Comparison of ENCODE assay signal across 11 mouse cellular contexts in genomic region chr1:136674548-136675455, GRCm38 (mm10). TPM values are rescaled to one million over a fixed set of nuclear protein-coding genes. Genes with fewer than 3 reads are reported as not detected.
A peak's percentile ranks its signal among the peaks of the same experiment; 100 is the strongest.
DNase-seq lines count a peak whose midpoint lies in the region; ATAC-seq lines count a peak whose summit lies in the region.
"Had no signal": no experiment of that assay in that cellular context is flagged by ENCODE, and none has a peak within 500 bp of the region (broad histone marks: within the 10 kb centered on the region; RNA-seq: fewer than 3 reads in every experiment).

No protein-coding gene starts in this region.

- 19% methylated on average over 25 of the region's 25 CpGs for WGBS in heart, embryonic 13.5 days
- WGBS in liver, embryonic 12.5 days (ENCODE audit: insufficient replicate concordance), result 36% methylated on average over 25 of the region's 25 CpGs

- H3K27ac ChIP-seq in heart, embryonic 13.5 days (replicated peaks), result no peak overlapping the region
- H3K27ac ChIP-seq in liver, embryonic 12.5 days, result no peak overlapping the region

- no peak for ATAC-seq in heart, embryonic 13.5 days (ENCODE audit: extremely low read depth, insufficient number of reproducible peaks, low FRiP score, low TSS enrichment)
- peak; percentile 21 for ATAC-seq in CD4-positive, CD25-positive, alpha-beta regulatory T cell, adult 4 months
- no peak for ATAC-seq in liver, embryonic 12.5 days
- ATAC-seq: inflammation-experienced regulatory T-cells, adult 6 months had no signal

- peak overlapping the region; percentile 50 for H3K4me2 ChIP-seq in heart, embryonic 13.5 days
- H3K4me2 ChIP-seq in liver, embryonic 12.5 days, result peak overlapping the region; percentile 26; the same call in 1 of the 2 replicates

- no peak overlapping the region for H3K4me3 ChIP-seq in heart, embryonic 13.5 days
- H3K4me3 ChIP-seq in liver, embryonic 12.5 days, result no peak overlapping the region

- H3K4me1 ChIP-seq in heart, embryonic 13.5 days, result peaks cover 22% of the 10 kb centered on the region
- H3K4me1 ChIP-seq in liver, embryonic 12.5 days, result peaks cover 14% of the 10 kb centered on the region

- no peak for DNase-seq in heart, adult 8-10 months (ENCODE audit: low spot score)
- DNase-seq in adrenal gland, adult 2 months, result peak; percentile 83
- DNase-seq in gastrocnemius, postnatal 10 days, result no peak
- DNase-seq in cerebellum, postnatal 25 days, result no peak
- no peak for DNase-seq in adipocyte (ENCODE audit: low spot score)
- DNase-seq: cerebellum, adult 18-20 months; thymus, postnatal 4 days had no signal

- no peaks in the 10 kb centered on the region for H3K9me3 ChIP-seq in heart, embryonic 13.5 days
- H3K9me3 ChIP-seq in liver, embryonic 12.5 days (replicated peaks), result no peaks in the 10 kb centered on the region

- H3K27me3 ChIP-seq in heart, embryonic 13.5 days (replicated peaks), result 0 out of 2 replicates have a peak, but pooled peaks cover 6% of the 10 kb centered on the region
- H3K27me3 ChIP-seq in liver, embryonic 12.5 days (replicated peaks), result no peaks in the 10 kb centered on the region

- no peaks in the 10 kb centered on the region for H3K36me3 ChIP-seq in heart, embryonic 13.5 days
- H3K36me3 ChIP-seq in liver, embryonic 12.5 days, result no peaks in the 10 kb centered on the region

- peak overlapping the region; percentile 62; the same call in 1 of the 2 replicates for H3K9ac ChIP-seq in heart, embryonic 13.5 days
- no peak overlapping the region for H3K9ac ChIP-seq in liver, embryonic 12.5 days

RNA-seq across cellular contexts. Expression of gene Zfp281, which starts 50.1 kb away (rescaled TPM):
- 12.4 TPM in 2 replicates for polyA plus RNA-seq in heart, embryonic 13.5 days (2015; fragmentation: Nextera tagmentation; extraction: Ambion mirVana)
- 10 to 100 TPM in 2 of 4 experiments, 1 to 10 TPM in 2; 9.4 to 11.1 (median 10.1) TPM for total RNA-seq in heart, adult 8-10 months (2022)
- polyA plus RNA-seq in CD4-positive, CD25-positive, alpha-beta regulatory T cell, adult 4 months (2017; shearing (Covaris generic)), result 10 to 100 TPM; 18.5 to 32.8 TPM
- total RNA-seq in adrenal gland, adult 2 months (2021), result 10 to 100 TPM; 16.1 to 18.6 TPM
- 2.5 and 3.7 TPM in 2 replicates for polyA plus RNA-seq in adrenal gland, adult 2 months (2012; rRNA removed)
- polyA plus RNA-seq in liver, embryonic 12.5 days (2016; fragmentation: Nextera tagmentation; extraction: Ambion mirVana), result 11.9 and 12.3 TPM in 2 replicates
- total RNA-seq in gastrocnemius, postnatal 10 days (2021), result 10 to 100 TPM in 1 of 2 experiments, 1 to 10 TPM in 1; 8.7 to 10.3 TPM
